Mouse (Mus musculus): ENCODE data around the gene Mrpl41.

The Mrpl41 gene

DNA sequence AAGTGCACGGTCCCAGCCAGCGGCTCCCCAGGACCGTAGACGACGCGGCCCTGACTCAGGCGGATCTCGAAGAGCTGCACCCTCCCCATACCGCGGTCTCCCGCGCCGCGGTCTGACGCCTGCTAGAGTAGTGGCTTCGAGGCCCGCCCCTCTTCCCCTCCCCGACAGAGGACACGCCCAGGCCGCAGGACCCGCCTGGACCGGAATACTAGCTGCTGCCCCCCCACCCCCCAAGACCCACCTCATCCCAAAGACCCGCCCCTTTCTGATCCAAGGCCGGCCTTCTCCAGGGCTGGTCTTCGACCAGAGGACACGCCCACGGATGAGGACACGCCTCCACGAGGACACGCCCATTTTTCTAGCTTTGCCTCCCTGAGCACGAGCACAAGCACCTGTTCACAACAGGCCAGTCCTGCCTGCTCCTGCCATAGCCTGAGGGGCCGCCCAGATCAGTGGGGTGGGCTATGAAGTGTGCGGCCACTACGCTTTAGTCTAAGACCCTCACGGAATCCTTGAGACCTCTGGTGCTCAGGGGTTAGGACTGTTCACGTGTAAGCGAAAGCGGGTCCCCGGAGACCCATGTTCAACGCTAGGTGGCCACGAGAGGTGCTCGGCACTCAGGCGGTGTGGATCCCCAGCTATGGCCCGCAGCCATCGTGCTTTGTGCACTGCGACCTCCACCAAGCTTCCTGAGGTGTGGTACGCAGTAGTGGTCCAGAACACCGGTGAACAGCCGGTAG lies 39.7 kb downstream of the Mrpl41 start, which contains the start of gene Arrdc1:
Gene Arrdc1 (minus strand): TSS at position 196 of the 740 bp plus-strand sequence.
- DNase-seq (ENCODE audit: inconsistent ontology term) = peak; percentile 99

DNA sequence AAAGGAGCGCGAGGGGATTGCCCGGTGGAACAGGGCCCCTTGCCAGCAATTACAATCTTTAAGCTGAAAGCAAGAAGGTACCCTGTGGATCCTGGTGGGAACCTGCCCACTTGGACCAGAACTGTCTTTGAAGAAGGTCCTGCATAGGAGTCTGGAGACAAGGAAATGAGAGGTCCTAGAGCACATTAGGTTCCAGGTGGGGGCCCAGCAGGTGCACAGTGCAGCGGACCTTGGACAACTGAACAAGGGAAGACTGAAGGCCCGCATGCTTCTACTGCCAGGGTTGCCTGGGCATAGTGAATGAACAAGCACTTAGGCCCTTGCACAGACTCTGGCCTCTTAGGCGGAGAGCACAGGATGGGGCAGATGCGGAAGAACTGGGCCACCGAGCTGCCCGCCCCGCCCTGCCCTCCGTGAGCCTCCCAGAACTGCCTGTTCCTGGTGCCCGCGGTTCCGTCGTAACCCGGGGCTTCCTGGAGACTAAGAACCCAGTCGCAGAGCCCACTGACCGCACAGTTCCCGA lies 40.4 kb downstream of the Mrpl41 start:
- no peak for DNase-seq (ENCODE audit: inconsistent ontology term)

DNA sequence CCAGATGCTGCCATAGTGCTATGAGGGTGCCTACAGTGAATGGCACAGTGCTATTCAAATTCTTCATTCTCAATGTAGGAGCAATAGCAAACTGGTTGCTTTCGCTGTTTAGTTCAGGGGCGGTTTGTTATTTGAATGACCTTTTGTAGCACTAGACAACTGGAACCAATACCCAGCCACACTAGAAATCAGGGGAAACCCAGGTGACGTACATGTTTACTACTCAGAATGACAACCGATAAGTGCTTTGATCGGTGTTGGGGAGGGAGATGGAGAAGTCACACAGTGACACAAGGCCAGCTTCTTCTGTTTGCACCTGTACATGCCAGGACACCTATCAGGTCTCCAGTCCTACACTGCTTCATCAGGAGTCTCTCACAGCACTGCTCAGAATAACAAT lies 45.3 kb downstream of the Mrpl41 start:
- no peak for DNase-seq (ENCODE audit: inconsistent ontology term)

DNA sequence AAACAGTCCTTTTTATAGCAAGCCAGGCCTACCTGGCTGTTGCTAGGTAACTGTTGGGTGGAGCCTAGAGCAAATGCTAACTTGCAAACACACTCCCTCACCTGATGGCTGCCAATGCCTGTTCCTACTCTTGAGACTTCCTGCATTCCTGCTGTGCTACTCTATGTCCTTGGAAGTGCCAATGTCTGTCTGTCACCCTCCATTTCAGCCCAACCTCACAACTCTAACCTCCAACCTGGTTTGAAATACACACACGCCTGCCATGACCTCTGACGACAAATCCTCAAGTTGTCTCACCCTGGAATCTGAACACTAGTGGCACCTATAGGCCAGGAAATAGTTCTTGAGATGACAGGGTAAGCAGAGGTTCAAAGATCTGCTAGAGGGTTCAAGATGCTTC lies 45.8 kb downstream of the Mrpl41 start:
- no peak for DNase-seq (ENCODE audit: inconsistent ontology term)

DNA sequence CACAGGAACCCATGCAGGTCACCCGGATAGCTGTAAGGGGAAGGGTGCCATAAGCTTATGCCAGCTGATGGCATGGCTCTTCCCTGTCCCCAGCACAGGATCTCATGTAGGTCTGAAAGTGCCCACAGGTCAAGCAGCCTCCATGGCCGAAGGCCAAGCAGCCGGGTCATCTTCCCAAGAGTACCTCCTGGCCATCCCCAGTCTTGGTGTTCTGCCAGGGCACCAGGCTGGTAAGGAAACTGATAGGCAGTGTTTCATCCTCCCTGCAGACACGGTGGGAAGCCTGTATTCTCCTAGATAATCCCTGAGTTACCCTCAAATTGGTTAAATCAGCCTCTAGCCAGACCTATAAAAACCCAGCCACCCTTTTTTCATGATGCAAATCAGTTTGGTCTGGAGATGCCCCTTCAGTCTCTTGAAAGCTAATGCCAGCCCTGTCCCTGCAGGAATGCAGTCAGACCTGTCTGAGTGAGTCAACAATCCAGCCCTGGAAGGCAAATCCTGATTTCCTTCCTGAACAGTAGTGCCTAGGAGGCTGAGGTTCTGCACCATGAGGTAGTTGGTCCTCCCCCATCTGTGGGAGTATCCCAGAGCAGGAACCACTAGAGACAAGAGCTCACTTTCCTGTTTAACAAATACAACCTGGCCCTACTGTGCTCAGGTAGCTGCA lies 47.0 kb downstream of the Mrpl41 start:
- no peak for DNase-seq (ENCODE audit: inconsistent ontology term)

DNA sequence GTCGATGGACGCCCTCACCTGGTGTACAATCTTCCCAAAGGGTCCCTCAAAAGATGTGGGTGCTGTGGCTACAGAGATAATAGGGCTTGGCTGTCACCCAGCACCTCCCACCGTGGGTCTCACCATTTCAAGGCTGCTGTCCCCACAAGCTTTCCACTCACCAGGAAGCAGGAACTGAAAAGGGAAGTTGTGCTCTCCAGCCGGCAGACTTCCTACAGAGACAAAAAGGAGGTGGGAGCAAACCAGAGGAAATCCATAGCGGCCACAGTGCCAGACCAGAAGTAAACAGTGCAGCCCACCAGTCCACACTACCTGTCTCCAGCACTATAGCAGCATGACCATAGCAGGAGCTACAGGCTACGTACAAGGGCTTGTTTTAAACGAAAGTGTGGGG lies 47.9 kb downstream of the Mrpl41 start:
- DNase-seq (ENCODE audit: inconsistent ontology term) = no peak

- no peak for DNase-seq (ENCODE audit: inconsistent ontology term)
Measured at GRCm38 (mm10) chr2:24926345-24926964, 48.4 kb downstream of the Mrpl41 start.

DNA sequence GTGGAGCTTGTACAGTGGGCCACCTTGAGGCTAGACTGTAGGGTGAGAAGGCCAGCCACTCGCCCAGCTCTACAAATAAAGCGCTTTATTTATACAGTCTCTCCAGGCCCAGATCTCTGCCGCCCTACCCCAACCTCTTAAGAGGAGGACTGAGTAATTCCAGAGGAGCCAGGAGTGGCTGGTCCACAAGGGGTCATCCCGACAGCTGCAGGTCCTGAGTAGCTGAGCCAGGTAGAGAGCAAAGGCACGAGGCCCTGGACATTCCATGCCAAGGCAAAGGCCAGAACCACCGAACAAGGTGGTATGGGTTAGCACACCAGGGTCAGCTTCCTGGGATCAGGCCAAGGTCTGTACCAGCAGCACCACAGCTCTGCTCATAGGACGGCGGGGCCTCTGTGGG lies 49.6 kb downstream of the Mrpl41 start:
- no peak for DNase-seq (ENCODE audit: inconsistent ontology term)

Measured in Muller cell, postnatal 12 days (primary cell).